Mouse (Mus musculus): ENCODE results near the gene Magea6.
"Not testable (repeated sequence)": the region's sequence is repeated elsewhere in the genome, so short reads cannot be mapped to it uniquely, and the experiment has no call there.

Magea6 gene

DNA sequence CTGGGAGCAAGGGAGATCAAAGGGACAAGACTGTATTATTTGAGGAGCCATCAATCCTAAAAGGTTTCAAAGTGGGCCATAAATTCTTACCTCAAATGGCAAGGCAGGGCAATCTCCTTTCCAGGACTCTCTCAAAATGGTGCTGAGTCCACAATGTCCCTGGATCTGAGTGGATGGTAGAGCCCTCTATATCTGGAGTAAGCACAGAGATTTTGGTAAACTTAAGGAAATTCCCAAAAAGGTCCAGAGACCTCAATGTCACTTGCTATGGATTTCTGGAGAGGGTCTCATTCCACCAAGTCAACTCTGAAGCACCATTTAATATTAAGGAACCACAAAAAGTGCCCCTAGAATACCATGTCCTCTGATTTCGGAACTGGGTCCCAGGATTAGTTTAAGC, at the start of gene Magea6:
Magea6 (minus strand) TSS at position 101 of the 400 bp plus-strand sequence.
- not testable (repeated sequence) for DNase-seq (ENCODE audit: low spot score)

DNA sequence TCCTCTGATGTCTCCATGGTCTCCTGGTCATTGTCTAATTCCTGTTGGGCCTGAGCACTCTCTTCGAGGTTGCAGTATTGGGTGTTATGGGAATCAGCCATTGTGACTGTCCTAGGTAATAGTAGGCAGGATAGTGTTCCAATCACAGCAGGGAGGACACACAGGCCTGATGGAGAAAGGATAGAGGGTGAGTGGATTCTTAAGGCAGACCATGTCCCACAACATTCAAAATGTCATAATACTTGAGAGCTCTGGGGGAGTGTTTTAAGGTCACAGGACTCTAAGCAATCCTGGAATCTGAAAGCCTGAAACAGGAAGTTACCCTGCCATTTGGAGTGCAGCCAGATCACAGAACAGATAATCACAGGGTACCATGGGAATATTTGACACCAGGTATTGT, 13.6 kb upstream of the Magea6 start, which contains the start of gene Magea3:
Magea3 (minus strand) TSS at position 101 of the 400 bp plus-strand sequence.
- not testable (repeated sequence) for DNase-seq (ENCODE audit: low spot score)

DNA sequence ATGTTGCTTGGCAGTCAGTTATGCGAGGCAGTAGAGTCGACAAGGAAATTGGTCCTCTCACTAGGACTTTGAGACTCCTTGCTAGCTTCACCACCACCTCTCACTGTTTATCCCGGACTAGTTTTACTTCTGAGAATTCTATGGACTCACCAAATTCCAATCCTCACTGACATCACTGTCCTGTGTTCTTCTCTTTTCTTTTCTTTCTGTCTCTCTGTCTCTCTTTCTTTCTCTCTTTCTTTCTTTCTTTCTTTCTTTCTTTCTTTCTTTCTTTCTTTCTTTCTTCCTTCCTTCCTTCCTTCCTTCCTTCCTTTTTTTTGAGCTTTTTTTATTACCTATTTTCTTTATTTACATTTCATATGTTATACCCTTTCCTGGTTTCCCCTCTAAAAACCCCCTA, 45.6 kb downstream of the Magea6 start, which contains the start of gene Cldn34b1:
Cldn34b1 (minus strand) TSS at position 101 of the 400 bp plus-strand sequence.
- DNase-seq (ENCODE audit: low spot score), result not testable (repeated sequence)
